Mouse (Mus musculus): ENCODE results near the gene Deaf1. TPM values are rescaled to one million over a fixed set of nuclear protein-coding genes. Genes with fewer than 3 reads are reported as not detected.

The Deaf1 gene
- polyA plus RNA-seq, 2 experiments = 47.0 to 82.6 TPM

DNA sequence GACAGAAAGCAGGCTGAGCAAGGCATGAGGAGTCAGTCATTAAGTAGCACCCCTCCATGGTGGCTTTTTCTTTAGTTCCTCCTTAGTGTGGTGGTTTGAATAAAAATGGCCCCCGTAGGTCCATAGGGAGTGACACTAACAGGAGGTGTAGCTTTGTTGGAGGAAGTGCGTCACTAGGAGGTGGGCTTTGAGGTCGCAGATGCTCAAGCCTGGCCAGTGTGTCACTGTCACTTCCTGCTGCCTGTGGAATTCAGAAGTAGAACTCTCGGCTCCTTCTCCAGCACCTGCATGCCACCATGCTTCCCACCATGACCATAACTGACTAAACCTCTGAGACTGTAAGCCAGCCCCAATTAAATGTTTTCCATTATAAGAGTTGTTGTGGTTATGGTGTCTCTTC, 39.9 kb upstream of the Deaf1 start:
- H3K4me1 ChIP-seq (ENCODE audit: control insufficient read depth, insufficient read depth, low read length) = no peaks in the 10 kb centered on the region
- no peak overlapping the region for H3K9ac ChIP-seq (ENCODE audit: low read depth, low read length, severe bottlenecking)
- no peak overlapping the region for H3K4me3 ChIP-seq (replicated peaks; ENCODE audit: low read length)
- ATAC-seq (ENCODE audit: low FRiP score, low read depth) = no peak
- H3K36me3 ChIP-seq (ENCODE audit: control insufficient read depth, insufficient read depth, low read length) = no peaks in the 10 kb centered on the region
- no peak overlapping the region for H3K4me2 ChIP-seq (replicated peaks; ENCODE audit: low read depth, low read length, severe bottlenecking)
- WGBS = 84% methylated on average over 4 of the region's 4 CpGs
- no peak for DNase-seq (ENCODE audit: low spot score)
- no peaks in the 10 kb centered on the region for H3K9me3 ChIP-seq (ENCODE audit: control insufficient read depth, low read length)
- H3K27me3 ChIP-seq (ENCODE audit: control insufficient read depth, insufficient read depth, low read length) = no peaks in the 10 kb centered on the region
- TF ChIP-seq POLR2A (IDR thresholded peaks at IDR 0.05; ENCODE audit: borderline replicate concordance, extremely low read depth, insufficient read depth, insufficient read length) = no peak
- H3K27ac ChIP-seq (replicated peaks; ENCODE audit: low read depth, low read length) = no peak overlapping the region

GRCm38 (mm10) chr7:141365049-141365445, 37.6 kb upstream of the Deaf1 start:
- Histone ChIP-seq H3K36me3 (ENCODE audit: control insufficient read depth, insufficient read depth, low read length) (no peaks in the 10 kb centered on the region), H3K4me2 (replicated peaks; ENCODE audit: low read depth, low read length, severe bottlenecking) (no peak overlapping the region), H3K27ac (replicated peaks; ENCODE audit: low read depth, low read length) (no peak overlapping the region), H3K4me3 (replicated peaks; ENCODE audit: low read length) (no peak overlapping the region), H3K4me1 (ENCODE audit: control insufficient read depth, insufficient read depth, low read length) (no peaks in the 10 kb centered on the region), H3K9me3 (ENCODE audit: control insufficient read depth, low read length) (no peaks in the 10 kb centered on the region), H3K27me3 (ENCODE audit: control insufficient read depth, insufficient read depth, low read length) (peaks cover 13% of the 10 kb centered on the region; the same call in 1 of the 2 replicates), H3K9ac (ENCODE audit: low read depth, low read length, severe bottlenecking) (no peak overlapping the region)
- no peak for ATAC-seq (ENCODE audit: low FRiP score, low read depth)
- no peak for TF ChIP-seq POLR2A (IDR thresholded peaks at IDR 0.05; ENCODE audit: borderline replicate concordance, extremely low read depth, insufficient read depth, insufficient read length)
- WGBS = 73% methylated on average over 3 of the region's 3 CpGs
- no peak for DNase-seq (ENCODE audit: low spot score)

DNA sequence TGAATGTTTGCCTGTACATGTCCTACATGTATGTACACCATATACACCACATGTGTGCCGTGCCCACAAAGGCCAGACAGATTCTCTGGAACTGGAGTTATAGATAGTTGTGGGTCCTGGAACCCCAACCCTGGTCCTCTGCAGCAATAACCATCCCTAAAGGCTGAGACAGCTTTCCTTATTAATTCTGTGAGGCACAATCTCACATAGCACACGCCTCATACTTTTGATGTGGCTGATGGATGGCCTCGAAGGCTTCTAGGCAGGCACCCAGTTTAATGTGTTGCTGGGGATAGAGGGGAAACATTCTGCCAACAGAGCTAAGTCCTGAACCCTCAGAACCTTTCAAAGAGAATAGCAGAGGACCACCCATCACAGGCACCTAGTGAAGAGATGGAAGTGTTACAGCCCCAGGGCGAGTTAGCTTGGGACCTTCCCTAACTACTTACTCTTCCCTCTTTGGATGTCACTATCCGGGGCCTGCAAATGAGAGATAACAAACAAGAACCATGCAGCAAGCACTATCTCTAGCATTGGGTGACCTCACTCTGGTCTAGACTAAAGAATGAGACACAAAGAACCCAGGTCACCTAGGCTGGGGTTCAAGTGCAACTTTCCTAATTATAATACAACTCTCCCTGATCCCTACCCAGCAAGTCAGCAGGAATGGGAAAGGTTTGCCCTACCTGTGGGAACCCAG, 37.0 kb upstream of the Deaf1 start:
- peaks cover 13% of the 10 kb centered on the region; the same call in 1 of the 2 replicates for H3K27me3 ChIP-seq (ENCODE audit: control insufficient read depth, insufficient read depth, low read length)
- DNase-seq (ENCODE audit: low spot score) (no peak), ATAC-seq (ENCODE audit: low FRiP score, low read depth) (no peak)
- H3K27ac ChIP-seq (replicated peaks; ENCODE audit: low read depth, low read length) = no peak overlapping the region
- no peaks in the 10 kb centered on the region for H3K36me3 ChIP-seq (ENCODE audit: control insufficient read depth, insufficient read depth, low read length)
- no peaks in the 10 kb centered on the region for H3K4me1 ChIP-seq (ENCODE audit: control insufficient read depth, insufficient read depth, low read length)
- H3K4me3 ChIP-seq (replicated peaks; ENCODE audit: low read length) = no peak overlapping the region
- H3K9me3 ChIP-seq (ENCODE audit: control insufficient read depth, low read length) = no peaks in the 10 kb centered on the region
- no peak overlapping the region for H3K9ac ChIP-seq (ENCODE audit: low read depth, low read length, severe bottlenecking)
- H3K4me2 ChIP-seq (replicated peaks; ENCODE audit: low read depth, low read length, severe bottlenecking) = no peak overlapping the region
- TF ChIP-seq POLR2A (IDR thresholded peaks at IDR 0.05; ENCODE audit: borderline replicate concordance, extremely low read depth, insufficient read depth, insufficient read length) = no peak
- 72% methylated on average over 5 of the region's 5 CpGs for WGBS

- H3K4me2 ChIP-seq (replicated peaks; ENCODE audit: low read depth, low read length, severe bottlenecking) = no peak overlapping the region
- H3K4me3 ChIP-seq (replicated peaks; ENCODE audit: low read length) = no peak overlapping the region
- H3K9ac ChIP-seq (ENCODE audit: low read depth, low read length, severe bottlenecking) = no peak overlapping the region
- H3K27me3 ChIP-seq (ENCODE audit: control insufficient read depth, insufficient read depth, low read length) = peaks cover 13% of the 10 kb centered on the region; the same call in 1 of the 2 replicates
- TF ChIP-seq POLR2A (IDR thresholded peaks at IDR 0.05; ENCODE audit: borderline replicate concordance, extremely low read depth, insufficient read depth, insufficient read length) = no peak
- no peaks in the 10 kb centered on the region for H3K9me3 ChIP-seq (ENCODE audit: control insufficient read depth, low read length)
- no peaks in the 10 kb centered on the region for H3K36me3 ChIP-seq (ENCODE audit: control insufficient read depth, insufficient read depth, low read length)
- ATAC-seq (ENCODE audit: low FRiP score, low read depth) (no peak), DNase-seq (ENCODE audit: low spot score) (no peak)
- no peak overlapping the region for H3K27ac ChIP-seq (replicated peaks; ENCODE audit: low read depth, low read length)
- no peaks in the 10 kb centered on the region for H3K4me1 ChIP-seq (ENCODE audit: control insufficient read depth, insufficient read depth, low read length)
- 65% methylated on average over 2 of the region's 2 CpGs for WGBS
Measured at GRCm38 (mm10) chr7:141363752-141364125, 36.2 kb upstream of the Deaf1 start.

GRCm38 (mm10) chr7:141363106-141363751, 35.7 kb upstream of the Deaf1 start:
- Histone ChIP-seq H3K36me3 (ENCODE audit: control insufficient read depth, insufficient read depth, low read length) (no peaks in the 10 kb centered on the region), H3K9me3 (ENCODE audit: control insufficient read depth, low read length) (no peaks in the 10 kb centered on the region), H3K27ac (replicated peaks; ENCODE audit: low read depth, low read length) (no peak overlapping the region), H3K4me2 (replicated peaks; ENCODE audit: low read depth, low read length, severe bottlenecking) (no peak overlapping the region), H3K27me3 (ENCODE audit: control insufficient read depth, insufficient read depth, low read length) (peaks cover 13% of the 10 kb centered on the region; the same call in 1 of the 2 replicates), H3K4me1 (ENCODE audit: control insufficient read depth, insufficient read depth, low read length) (no peaks in the 10 kb centered on the region), H3K4me3 (replicated peaks; ENCODE audit: low read length) (no peak overlapping the region), H3K9ac (ENCODE audit: low read depth, low read length, severe bottlenecking) (no peak overlapping the region)
- WGBS = 53% methylated on average over 4 of the region's 4 CpGs
- TF ChIP-seq POLR2A (IDR thresholded peaks at IDR 0.05; ENCODE audit: borderline replicate concordance, extremely low read depth, insufficient read depth, insufficient read length) = no peak
- DNase-seq (ENCODE audit: low spot score) = peak; percentile 82
- ATAC-seq (ENCODE audit: low FRiP score, low read depth) = peak; percentile 77; the same call in 1 of the 2 replicates
